Mouse (Mus musculus) cerebellum, postnatal 14 days (tissue): Measurements from ENCODE around the gene Gm3952.
A peak's percentile ranks its signal among the peaks of the same experiment; 100 is the strongest.

Experiments used
- DNase-seq, 2 experiments: peaks; one replicate each; pipeline ENCODE4 v3.0.0; 2021; ENCODE audit warnings: mixed read lengths in 2 of 2

Gm3952 gene

GRCm38 (mm10) chr8:128798594-128798993, at the start of gene Gm3952:
Gm3952 (minus strand) TSS chr8:128798694.
- no peak for DNase-seq

GRCm38 (mm10) chr8:128843749-128844148, 45.3 kb upstream of the Gm3952 start:
- DNase-seq, result no peak

GRCm38 (mm10) chr8:128812521-128812920, 14.0 kb upstream of the Gm3952 start:
- no peak for DNase-seq

GRCm38 (mm10) chr8:128735692-128736091, 62.8 kb downstream of the Gm3952 start:
- DNase-seq, result no peak

GRCm38 (mm10) chr8:128734118-128734517, 64.4 kb downstream of the Gm3952 start:
- no peak for DNase-seq

- DNase-seq, result no peak
Measured at GRCm38 (mm10) chr8:128732254-128732653, 66.2 kb downstream of the Gm3952 start.

GRCm38 (mm10) chr8:128727213-128727612, 71.3 kb downstream of the Gm3952 start:
- no peak for DNase-seq

- DNase-seq, result peak; percentile 34
Measured at GRCm38 (mm10) chr8:128724819-128725218, 73.7 kb downstream of the Gm3952 start.

GRCm38 (mm10) chr8:128716184-128716583, 82.3 kb downstream of the Gm3952 start:
- DNase-seq, result no peak

GRCm38 (mm10) chr8:128709261-128709660, 89.2 kb downstream of the Gm3952 start:
- DNase-seq, result peak; percentile 80 to 91

GRCm38 (mm10) chr8:128704836-128705235, 93.7 kb downstream of the Gm3952 start:
- no peak for DNase-seq

GRCm38 (mm10) chr8:128704376-128704775, 94.1 kb downstream of the Gm3952 start:
- DNase-seq, result no peak

GRCm38 (mm10) chr8:128697945-128698344, 100.5 kb downstream of the Gm3952 start:
- no peak for DNase-seq

GRCm38 (mm10) chr8:128696701-128697397, 101.6 kb downstream of the Gm3952 start:
- DNase-seq, result no peak
